Mouse (Mus musculus) small intestine, adult 2 months (tissue): ENCODE results near the gene Pafah2. TPM values are rescaled to one million over a fixed set of nuclear protein-coding genes. Genes with fewer than 3 reads are reported as not detected.

Source experiments
- H3K27ac ChIP-seq: fragments of 200-500 bp; 2 replicates; pipeline ENCODE4 v1.5.1; 2012; ENCODE audit warnings: low read depth, low read length, control low read depth, inconsistent platforms; ENCODE audit not compliant: insufficient read depth
- H3K27me3 ChIP-seq: fragments of 200-500 bp; 2 replicates; pipeline ENCODE4 v1.6.1; 2012; ENCODE audit warnings: mild to moderate bottlenecking, moderate library complexity, low read length, inconsistent platforms; ENCODE audit not compliant: control insufficient read depth, insufficient read depth
- H3K36me3 ChIP-seq: fragments of 200-500 bp; 2 replicates; pipeline ENCODE4 v1.6.1; 2012; ENCODE audit warnings: mild to moderate bottlenecking, low read length, control low read depth, inconsistent platforms; ENCODE audit not compliant: control insufficient read depth, insufficient read depth
- H3K4me1 ChIP-seq: fragments of 200-500 bp; 2 replicates; pipeline ENCODE4 v1.6.1; 2012; ENCODE audit warnings: low read length, inconsistent platforms, mixed read lengths; ENCODE audit not compliant: control insufficient read depth, insufficient read depth, insufficient read length
- H3K4me3 ChIP-seq: fragments of 200-500 bp; 2 replicates; pipeline ENCODE4 v1.5.1; 2012; ENCODE audit warnings: low read depth, mild to moderate bottlenecking, control low read depth, inconsistent platforms, low read length, moderate library complexity
- CTCF ChIP-seq: fragments of 200-500 bp; IDR thresholded peaks from 2 replicates; pipeline ENCODE4 v1.5.1; 2012; ENCODE audit warnings: low read depth, mild to moderate bottlenecking, control low read depth, inconsistent platforms, low read length, moderate library complexity, mixed read lengths; ENCODE audit not compliant: insufficient replicate concordance, insufficient read length; ENCODE audit errors: extremely low read depth
- POLR2A ChIP-seq: fragments of 200-500 bp; IDR thresholded peaks from 2 replicates; pipeline ENCODE4 v1.6.1; 2012; ENCODE audit warnings: low read depth, mild to moderate bottlenecking, control low read depth, inconsistent platforms, low read length, moderate library complexity
- WGBS: fragments of 180-500 bp; shearing (Covaris S2); methylation state at CpG from one replicate; pipeline ENCODE4 v1.1.7; 2018; 5-methylcytosine and 5-hydroxymethylcytosine counted together
- polyA plus RNA-seq: library from polyadenylated mRNA; depleted of rRNA; stranded (reverse); fragments of >200 nt; gene quantifications from 2 replicates; pipeline ENCODE4 v1.2.3, GENCODE M21; 2012

Gene Pafah2
- polyA plus RNA-seq, 1 experiment, result 20.5 TPM

- Histone ChIP-seq H3K4me3 (no peak overlapping the region), H3K36me3 (peaks cover 39% of the 10 kb centered on the region), H3K27me3 (no peaks in the 10 kb centered on the region), H3K27ac (no peak overlapping the region), H3K4me1 (no peaks in the 10 kb centered on the region)
- 93% methylated on average over 7 of the region's 7 CpGs for WGBS
- TF ChIP-seq POLR2A (no peak), CTCF (no peak)
These were observed 27.8 kb downstream of the Pafah2 start for GRCm38 (mm10) chr4:134423949-134424348.

DNA sequence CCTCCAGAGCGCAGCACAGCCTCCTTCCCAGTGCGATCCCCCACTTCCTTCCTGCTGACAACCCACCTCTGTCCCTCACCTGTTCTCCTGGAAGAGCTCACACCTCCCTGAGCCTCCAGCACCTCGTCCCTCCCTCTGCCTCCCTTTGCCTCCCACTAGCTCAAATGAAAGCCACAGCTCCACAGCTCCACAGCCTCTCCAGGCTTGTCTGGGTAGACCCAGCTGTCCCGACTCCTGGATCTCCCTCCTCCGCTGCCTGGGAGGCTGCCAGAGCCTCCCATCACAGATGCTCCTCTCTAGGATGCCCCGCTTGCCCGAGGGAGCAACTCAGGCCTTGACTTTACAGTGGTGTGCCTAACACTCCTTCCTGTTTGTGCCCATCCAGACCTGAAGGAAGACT is 29.0 kb downstream of the Pafah2 start:
- WGBS, result 79% methylated on average over 7 of the region's 7 CpGs
- Histone ChIP-seq H3K27ac (no peak overlapping the region), H3K4me3 (no peak overlapping the region), H3K4me1 (no peaks in the 10 kb centered on the region), H3K36me3 (peaks cover 35% of the 10 kb centered on the region), H3K27me3 (no peaks in the 10 kb centered on the region)
- TF ChIP-seq CTCF (no peak), POLR2A (no peak)

DNA sequence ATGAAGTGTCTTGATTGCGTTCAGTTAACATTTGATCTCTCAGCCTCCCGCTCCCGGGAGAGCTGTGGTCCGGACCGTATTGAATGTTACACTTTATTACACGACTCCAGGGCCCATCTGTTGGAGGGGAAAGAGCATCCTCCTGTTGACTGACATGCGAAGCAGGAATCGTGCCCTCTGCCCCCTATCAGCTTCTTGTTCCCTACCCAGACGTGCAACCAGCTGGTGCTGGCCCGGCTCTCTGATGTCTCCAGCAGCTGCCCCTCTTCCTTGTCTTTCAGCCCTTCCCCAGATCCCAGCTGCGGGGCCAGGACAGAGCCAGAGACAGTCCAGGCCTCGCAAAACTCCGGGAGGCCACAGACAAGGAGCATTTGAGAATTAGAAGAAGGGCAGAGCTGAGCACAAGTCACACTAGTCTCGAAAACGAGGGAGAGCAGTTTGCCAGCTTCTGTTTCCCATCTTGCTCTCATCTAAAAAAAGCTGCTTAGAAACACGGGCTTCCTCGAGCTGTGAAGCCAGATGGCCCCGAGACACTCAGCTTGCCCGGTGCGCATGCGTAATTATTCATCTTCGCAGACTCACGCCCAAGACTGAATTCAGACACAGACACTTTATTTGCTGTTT is 34.4 kb downstream of the Pafah2 start:
- H3K4me1 ChIP-seq, result no peaks in the 10 kb centered on the region
- WGBS, result 49% methylated on average over 23 of the region's 23 CpGs
- H3K4me3 ChIP-seq, result no peak overlapping the region
- H3K27ac ChIP-seq, result no peak overlapping the region
- no peaks in the 10 kb centered on the region for H3K27me3 ChIP-seq
- TF ChIP-seq POLR2A (no peak), CTCF (no peak)
- H3K36me3 ChIP-seq, result peaks cover 11% of the 10 kb centered on the region

DNA sequence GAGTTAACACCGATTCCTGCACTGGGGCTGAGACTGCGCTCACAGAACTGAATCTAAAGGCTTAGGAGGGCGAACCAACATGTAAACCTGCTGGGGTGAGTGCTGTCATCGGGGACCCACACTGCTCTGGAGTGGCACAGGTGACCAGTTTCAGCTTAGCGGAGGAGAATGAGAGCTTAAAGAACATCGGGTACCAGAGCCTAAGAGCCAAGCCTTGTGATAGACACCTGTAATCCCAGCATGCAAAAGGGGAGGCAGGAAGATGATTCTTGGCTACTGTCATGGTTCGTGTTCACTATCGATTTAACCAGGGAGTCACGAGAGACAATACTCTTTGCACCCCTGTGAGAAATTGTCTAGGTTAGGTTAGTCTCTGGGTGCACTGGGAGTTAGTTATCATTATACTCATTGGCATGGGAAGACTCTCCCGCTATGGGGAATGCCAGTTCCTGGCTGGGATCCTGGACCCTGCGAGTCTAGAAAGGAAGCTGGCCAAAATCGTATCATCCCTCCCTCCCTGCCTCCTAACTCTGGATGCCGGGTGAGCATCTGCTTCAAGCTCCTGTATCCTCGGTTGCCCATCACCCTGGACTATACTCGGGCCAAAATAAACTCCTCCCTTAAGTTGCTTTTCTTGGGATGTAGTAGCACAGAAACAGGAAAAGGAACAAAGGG is 36.7 kb downstream of the Pafah2 start:
- TF ChIP-seq CTCF, result no peak
- no peak for TF ChIP-seq POLR2A
- Histone ChIP-seq H3K4me3 (no peak overlapping the region), H3K4me1 (peaks cover under 1% of the 10 kb centered on the region; the same call in 1 of the 2 replicates), H3K27me3 (no peaks in the 10 kb centered on the region), H3K36me3 (no peaks in the 10 kb centered on the region), H3K27ac (no peak overlapping the region)
- WGBS, result 79% methylated on average over 15 of the region's 15 CpGs

DNA sequence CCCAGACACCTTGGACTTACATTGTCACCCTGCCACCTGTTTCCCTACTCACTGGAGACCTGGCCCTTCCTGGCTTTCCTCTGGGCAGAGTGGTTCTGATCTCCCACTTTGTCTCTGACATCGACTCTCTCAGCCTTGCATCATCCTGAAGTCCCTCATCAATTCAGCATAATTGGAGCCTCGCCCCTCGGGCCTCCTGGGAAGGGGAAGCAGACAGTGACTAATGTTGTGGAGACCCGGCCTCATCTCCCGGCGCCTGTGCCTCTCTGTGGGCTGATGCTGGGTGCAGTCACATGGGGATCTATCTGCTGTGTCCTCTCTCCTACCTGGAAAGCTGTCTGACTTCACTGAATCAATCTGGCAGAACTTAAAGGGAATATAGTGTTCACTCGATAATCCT is 40.1 kb downstream of the Pafah2 start:
- Histone ChIP-seq H3K36me3 (no peaks in the 10 kb centered on the region), H3K27me3 (no peaks in the 10 kb centered on the region), H3K27ac (no peak overlapping the region), H3K4me3 (no peak overlapping the region), H3K4me1 (peaks cover 5% of the 10 kb centered on the region; the same call in 1 of the 2 replicates)
- WGBS, result 46% methylated on average over 7 of the region's 7 CpGs
- TF ChIP-seq POLR2A (no peak), CTCF (no peak)

DNA sequence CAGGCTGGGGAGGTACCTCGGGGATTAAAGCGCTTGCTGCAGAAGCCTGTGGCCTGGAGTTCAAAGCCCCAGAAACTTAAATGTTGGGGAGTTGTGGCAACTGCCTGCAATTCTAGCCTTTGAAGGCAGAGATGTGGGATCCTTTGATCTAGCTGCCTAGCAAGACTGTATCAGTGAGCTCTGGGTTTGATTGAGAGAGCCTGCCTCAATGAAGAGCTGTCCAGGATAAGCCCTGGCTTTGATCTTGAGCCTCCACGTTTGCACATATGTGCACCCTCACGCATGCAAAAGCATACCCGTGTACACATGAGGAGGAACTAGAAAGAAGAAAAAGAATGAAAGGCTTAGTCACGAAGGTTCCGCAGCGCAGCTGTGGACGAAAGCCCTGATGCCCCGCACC is 40.5 kb downstream of the Pafah2 start:
- TF ChIP-seq CTCF, result no peak
- TF ChIP-seq POLR2A, result no peak
- Histone ChIP-seq H3K4me1 (peaks cover 5% of the 10 kb centered on the region; the same call in 1 of the 2 replicates), H3K36me3 (no peaks in the 10 kb centered on the region), H3K27ac (no peak overlapping the region), H3K27me3 (no peaks in the 10 kb centered on the region), H3K4me3 (no peak overlapping the region)
- 75% methylated on average over 10 of the region's 10 CpGs for WGBS

DNA sequence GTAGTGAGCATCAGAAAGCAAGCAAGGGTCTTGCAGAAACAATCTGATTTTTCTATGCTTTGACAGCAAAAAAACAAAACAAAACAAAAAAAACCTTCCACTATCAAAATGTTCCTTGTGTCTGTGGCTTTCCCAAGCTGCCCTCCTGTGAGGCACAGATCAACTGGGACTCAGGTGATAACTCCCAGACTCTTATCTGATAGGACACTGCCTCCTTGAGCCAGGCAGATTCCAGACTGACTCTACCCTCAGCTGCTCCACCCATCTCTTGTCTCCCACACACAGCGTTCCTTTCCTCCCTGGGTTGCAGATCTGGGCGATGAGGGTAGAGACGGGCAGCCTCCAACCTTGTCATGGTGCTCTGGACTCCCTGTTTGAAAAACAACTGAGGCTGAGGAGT is 43.0 kb downstream of the Pafah2 start:
- Histone ChIP-seq H3K27ac (no peak overlapping the region), H3K4me3 (no peak overlapping the region), H3K36me3 (no peaks in the 10 kb centered on the region), H3K27me3 (no peaks in the 10 kb centered on the region), H3K4me1 (peaks cover 5% of the 10 kb centered on the region; the same call in 1 of the 2 replicates)
- WGBS, result 49% methylated on average over 3 of the region's 3 CpGs
- no peak for TF ChIP-seq CTCF
- TF ChIP-seq POLR2A, result no peak
